Mouse (Mus musculus) mouse trophoblast stem cell (cell line): ENCODE results near the gene Scn10a.

Experiments
- in situ Hi-C, 2 experiments: fragments of 300-500 bp; cut with MseI, MboI; formaldehyde crosslinking; loops; 2 replicates in 1 of 2; 3 replicates in 1 of 2; pipeline ENCODE4 v1.15.1; 2025

Scn10a gene

DNA sequence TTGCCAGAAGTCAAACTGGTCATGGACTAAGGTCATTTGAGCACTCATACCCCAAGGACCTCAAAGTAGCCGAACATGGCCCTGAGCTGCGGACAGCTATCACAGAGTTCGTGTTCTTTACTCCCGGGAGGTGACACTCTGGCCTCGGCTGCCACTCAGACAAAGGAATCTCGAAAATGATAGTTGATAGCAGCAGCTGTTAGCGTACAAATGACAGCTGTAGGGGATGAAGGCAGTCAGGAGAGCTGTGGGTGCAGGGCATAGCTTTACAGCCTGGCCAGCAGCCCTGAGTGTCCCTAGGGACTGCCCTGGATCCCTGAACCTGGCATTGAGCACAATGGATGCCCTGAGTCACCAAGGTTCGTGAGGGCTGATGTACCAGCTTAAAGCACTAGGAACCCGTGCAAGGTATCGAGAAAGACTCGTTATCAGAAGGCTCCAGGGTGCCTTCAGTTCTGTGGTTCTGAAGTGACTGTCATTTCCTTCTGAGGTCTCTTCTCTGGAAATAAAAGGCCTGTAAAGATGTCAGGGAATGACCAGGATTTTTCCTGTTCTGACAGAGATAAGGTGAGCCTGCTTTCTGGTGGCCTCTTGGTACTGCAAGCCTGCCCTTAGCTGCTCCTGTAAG is 84.8 kb downstream of the Scn10a start:
- in situ Hi-C loops: no loop called here

DNA sequence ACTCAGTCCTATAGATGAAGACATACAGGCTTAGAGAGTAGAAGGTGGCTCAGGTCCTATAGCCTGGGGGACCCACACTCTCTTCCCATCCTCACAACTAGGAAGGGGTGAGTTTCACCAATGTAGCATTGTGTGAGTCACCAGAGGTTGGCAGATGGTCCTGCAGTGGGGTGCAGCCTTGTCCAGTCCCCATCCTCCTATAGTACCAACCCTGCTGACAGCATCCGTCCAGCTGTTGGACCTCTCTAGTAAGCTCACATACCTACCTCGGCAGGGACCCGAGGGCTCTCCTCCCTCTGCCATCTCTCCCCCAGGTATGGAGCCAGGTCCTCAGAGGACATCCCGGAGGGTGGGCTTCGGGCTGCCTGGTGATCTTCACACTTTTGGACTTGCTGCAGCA is 85.6 kb downstream of the Scn10a start:
- in situ Hi-C loops: no loop called here

DNA sequence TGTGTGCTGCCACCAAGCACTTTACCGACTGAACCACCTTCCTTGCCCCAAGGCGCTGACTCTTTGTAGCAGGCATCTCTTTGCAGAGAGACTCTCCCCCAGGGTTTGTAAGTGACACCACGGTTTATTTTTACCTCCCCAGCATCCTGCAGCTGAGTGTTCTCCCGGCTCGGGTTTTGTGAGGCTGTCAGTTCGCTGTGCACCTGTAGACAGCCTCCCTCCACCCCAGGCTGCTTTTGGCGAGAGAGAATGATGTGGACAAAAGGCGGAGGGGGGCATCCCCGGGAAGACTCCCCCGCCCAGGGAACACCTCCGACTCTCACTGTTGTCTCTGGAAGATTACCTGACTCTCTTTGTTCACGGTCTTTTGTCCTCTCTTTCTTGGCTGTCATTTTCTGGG is 86.3 kb downstream of the Scn10a start:
- in situ Hi-C loops: no loop called here

DNA sequence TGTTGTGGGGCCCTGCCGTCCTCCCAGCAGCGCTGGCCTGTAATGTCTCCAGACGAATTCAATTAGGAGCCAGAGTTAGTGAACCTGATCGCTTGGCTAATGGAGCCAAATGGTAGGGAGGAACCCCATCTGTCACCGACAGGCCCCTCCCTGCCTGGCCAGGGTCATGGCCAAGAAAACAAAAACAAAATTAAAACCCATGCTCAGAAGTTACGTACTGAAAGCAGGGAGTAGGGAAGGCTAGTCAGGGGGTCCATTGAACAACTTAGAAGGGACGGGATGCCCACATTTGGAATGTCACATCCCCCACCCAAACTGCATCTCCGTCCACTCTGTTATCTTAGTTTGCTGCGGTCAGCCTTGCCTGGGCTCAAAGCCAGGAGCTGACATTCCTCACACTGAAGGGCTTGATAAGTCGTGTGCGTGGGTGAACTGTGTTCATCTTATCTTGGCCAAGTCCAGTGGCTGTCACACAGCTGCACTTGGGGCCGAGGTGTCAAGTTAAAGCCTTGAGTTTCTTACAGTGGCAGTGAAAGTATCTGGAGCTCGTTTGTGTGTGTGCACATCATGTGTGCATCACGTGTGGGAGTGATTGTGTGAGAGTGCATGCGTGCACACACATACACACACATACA is 87.1 kb downstream of the Scn10a start:
- in situ Hi-C loops: no loop called here

DNA sequence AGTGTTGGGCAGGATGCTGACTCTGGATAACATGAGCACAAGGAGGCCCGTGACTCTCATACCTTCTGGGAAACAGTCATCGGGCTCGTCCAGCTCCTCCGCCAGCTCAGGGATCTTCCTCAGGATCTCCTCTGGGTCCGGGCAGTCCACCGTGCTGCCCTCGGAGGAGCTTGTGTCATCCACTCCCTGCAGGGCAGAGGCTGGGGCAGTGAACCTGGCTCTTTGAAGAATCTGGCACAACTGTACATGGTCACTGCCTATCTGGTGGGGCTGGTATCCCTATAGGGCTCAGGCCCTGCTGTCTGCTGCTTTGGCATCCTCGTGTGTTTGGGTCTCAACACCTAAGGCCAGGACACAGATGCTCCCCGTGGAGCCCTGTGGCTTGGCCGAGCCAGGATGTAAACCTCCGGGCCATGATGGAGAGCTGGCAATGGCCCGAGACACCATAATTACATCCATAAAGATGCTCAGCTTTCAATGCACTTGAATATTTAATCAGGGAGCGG is 87.7 kb downstream of the Scn10a start:
- in situ Hi-C loops: no loop called here

DNA sequence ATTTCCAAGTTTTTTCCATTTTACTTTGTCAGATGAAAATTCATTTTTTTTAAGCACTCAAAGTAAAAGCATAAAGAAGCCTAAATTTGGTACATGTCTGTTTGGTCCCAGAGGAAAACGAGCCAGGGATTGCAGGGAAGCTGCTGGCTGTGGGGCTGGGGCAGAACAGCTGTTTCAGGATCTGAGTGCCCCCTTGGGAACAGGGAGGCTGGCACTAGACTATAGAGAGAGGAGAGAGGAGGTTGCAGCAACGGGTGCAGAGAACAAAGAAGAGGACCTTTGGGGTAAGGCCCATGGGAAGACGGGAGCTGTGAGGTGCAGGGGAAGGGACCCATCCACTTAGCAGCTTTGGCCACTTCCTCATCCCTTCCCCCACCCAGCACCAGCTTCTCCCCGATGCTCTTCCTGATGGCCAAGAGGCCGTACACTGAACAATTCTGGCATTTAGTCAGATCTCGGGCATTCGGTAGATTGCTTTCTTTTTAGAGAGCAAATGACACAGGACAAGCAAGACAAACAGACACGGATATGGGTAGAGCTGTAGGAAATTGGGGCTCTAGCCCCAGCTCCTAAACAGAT is 90.3 kb downstream of the Scn10a start:
- in situ Hi-C loops: no loop called here

DNA sequence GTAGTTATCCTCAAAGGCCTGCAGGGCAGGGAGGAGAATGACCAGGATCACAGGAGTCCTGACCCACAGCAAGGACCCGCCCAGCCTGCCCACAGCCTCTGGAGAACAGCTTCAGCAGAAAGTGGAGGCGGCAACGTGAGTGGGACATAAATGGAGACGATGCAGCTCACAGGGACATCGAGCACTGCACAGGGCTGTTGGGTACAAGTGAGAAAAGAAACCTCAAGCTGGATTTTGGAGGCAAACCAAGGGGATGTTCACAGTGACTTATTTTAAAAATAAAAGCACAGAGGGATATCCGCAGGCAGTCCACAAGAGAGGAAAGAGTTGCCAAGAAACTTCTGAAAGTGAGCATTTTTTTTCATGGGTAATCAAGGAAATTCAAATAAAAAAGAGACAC is 91.9 kb downstream of the Scn10a start:
- in situ Hi-C loops: no loop called here

DNA sequence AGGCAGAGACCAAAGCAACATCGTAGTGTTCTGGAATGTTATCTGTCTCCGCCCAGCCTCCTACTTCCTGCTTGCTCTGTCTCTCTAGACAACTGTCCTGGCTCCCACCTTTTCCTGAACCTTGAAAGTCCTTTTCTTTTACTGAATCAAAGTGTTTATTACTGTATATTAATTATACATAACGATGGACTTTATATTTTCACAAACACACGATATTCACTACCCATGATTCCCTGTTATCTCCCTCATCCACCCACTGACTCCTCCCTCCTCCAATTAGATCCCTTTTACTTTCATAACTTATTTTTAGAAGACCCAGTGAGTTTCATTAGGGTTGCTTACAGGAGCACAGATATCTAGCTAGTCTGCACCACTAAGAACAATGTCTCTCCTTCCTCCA is 95.0 kb downstream of the Scn10a start:
- in situ Hi-C loops: no loop called here

DNA sequence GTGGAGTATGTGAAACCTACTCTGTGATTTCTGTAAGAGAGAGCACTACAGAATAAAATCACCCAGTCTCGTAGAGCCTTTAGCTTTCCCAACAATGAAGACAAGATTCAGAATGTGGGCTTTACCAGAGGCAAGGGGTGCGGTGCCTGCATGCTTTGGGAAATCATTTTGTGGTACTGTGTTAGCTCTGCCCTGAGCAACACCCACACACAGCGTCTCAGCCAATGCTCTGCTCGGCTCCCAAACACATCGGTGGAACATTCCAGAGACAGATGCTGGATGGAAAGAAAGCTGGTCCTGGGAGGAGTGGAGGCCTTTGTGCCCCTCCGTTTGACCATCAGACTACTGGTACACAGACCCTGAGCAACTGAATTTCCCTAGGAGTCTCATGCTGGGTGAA is 104.3 kb downstream of the Scn10a start:
- in situ Hi-C loops: no loop called here

DNA sequence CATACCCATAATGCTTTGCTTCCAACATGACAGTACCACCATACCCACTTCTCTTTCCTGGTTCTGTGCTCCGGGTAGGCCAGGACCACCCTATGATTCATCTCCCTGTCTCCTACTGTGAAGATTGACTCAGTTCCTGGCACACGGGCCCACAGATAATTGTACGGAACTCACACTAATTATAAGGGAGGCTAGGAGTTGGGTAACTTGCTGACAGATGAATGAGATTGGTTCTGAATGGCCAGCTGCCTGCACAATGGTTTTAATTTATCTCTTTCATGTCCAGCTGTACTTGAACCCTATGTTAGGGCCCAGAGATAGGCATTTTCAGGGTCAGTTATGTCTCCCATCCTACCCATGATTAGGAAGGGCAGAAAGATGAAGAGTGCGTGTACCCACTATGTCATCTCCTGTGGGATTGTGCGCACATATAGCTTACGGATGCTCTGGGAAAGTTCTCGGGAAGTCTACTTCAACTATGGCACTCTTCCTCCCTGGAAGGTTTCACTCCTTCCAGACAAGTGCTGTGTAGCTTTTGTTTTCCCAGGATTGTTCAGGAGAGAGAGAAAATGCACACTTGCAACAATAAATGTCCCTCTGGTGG is 108.5 kb downstream of the Scn10a start:
- in situ Hi-C loops: no loop called here

DNA sequence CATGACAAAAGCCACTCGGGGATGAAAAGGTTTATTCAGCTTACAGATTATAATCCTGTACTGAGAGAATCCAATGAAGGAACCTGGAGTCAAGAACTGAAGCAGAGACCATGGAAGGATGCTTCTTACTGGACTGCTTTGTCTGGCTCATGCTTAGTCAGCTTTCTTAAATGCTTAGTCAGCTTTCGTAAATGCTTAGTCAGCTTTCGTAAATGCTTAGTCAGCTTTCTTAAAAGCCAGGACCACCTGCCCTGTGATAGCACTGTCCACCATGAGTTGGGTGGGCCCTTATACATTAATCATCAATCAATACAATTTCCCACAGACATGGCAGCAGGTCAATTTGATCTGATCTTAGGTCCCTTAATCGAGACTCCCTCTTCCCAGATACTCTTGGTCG is 112.2 kb downstream of the Scn10a start:
- in situ Hi-C loops: no loop called here

DNA sequence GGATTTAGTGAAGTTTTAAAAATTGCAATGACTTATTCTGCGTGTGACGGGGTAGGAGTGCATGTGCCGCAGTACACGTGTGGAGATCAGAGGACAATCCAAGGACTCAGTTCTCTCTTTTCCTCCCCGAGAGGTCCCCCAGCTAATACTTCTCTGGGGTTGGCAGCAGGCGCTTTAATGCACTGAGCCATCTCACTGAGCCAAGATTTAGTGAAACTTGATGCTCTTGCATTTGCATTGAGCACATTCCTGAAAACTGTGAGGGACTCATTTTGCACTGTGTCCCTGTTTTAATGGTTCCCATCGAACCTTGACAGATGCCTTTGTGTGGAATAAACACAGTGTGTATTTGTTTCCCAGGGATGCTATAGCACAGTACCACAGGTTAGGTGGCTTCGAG is 114.5 kb downstream of the Scn10a start:
- in situ Hi-C loops: no loop called here

DNA sequence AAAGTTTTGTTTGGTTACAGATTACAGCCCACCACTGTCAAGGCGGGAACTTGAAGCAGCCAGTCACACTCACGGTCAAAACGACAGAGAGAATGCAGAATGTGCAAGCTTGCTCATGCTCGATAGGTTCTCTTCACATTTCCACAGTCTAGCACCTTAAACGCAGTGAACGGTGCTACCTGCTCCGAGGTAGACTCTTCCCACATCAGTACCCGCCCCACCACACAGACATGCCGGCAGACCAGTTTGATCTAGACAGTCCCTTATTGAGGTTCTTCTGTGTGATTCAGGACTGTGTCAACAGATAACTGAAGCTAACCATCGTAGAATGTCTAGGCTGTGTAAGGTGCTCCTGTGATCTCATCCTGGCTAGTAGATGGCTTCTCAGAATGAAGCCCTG is 120.6 kb downstream of the Scn10a start:
- in situ Hi-C loops: no loop called here

DNA sequence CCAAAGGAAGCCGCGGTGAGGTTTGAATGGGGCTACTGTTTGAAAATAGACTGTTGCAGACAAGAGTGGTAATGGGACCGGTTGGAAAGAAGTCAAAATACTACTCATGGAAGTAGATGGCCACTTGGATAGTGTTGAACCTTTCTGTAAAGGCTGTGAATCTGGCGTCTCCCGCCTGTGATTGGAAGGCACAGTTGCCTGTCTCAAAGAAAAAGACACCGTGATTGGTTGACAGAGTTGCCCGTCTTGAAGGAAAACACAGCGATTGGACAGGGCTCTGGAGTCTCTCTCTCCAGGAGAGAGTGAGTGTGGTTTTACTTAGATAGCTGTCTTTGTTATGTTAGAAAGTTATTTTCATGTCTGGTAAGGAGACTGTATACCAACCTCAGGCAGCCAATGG is 121.8 kb downstream of the Scn10a start:
- in situ Hi-C loops: no loop called here

DNA sequence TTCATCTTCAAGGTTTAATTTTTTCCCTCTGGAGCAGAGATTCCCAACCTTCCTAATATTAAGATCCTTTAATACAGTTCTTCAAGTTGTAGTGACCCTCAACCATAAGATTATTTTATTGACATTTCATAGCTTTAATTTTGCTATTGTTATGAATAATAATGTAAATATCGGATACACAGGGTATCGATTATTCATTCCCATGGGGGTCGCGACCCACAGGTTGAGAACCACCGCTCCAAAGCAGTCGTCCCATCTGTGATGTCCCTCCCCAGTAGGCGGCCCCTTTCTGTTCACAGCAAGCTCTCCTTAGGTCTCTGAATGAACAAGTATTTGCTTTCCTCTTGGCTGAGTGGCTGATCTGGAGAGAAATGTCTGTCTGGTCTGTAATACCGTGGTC is 129.5 kb downstream of the Scn10a start:
- in situ Hi-C loops: no loop called here

DNA sequence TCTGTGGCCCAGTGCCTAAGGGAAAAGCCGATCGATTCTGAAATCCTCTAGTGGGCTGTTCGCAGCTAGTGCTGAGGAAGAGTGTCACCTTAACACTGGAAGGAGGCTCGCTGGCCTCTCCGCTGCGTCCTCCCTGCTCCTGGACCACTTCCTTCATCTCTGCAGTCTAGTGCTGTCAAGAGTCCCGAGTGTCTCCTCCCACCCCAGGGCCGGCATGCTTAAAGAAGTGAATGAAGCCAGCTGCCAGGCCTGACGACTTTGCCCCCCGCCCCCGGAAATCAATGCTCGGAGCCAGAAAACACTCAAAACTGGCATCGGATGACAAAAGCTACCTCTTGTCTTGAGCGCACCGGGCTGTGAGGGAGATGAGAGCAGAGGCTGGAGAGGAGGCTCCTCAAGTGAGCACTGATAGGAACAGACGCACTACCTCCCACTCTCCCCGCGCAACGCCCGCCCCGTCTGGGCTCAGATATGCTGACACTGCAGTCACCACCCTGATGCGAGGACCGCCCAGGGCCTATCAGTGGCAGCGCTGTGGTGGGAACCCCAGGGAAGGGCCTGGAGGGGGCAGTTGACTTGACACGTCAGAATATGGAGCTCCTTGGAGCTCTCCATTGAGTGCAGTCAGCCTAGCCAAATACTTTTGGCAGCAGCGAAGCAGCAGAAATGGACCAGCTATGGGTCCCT is 130.2 kb downstream of the Scn10a start:
- in situ Hi-C loops: no loop called here

DNA sequence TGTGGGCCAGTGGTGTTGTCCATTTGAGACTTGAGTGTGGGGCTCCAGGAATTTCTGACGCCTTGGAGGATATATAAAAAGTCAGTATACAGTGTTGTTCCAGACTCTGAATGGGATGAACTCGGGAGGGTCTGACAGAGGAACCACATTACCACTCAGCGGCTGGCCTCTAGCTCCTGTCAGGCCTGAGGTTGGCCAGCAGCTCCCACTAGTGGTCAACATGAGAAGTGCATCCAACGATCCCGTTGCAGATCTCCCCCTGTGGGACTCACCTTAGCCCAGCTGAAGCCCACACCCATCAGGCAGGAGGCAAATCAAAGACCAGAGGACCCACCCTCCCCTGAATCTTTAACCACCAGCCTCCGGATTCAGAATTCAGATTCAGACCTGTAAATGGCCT is 138.5 kb downstream of the Scn10a start:
- in situ Hi-C loops: loop anchor here in 1 of 2 experiments (5.0 kb wide), 1 partner anchor 118 kb away; no protein-coding TSS in a partner anchor

DNA sequence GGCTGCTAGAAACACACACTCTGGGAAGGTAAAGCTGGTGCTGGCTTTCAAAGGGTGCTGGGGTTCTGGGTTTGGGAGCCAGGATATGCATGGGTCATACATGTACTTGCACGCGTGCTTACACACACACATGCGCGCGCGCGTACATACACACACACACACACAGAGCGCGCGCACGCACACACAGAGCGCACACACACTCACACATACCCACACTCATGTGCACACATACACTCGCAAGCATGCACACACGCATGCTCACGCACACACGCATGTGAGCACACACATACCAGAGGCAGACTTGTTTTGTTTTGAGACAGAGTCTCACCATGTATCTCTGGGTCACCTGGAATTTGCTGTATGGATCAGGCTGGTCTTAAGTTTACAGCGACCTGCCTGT is 138.9 kb downstream of the Scn10a start:
- in situ Hi-C loops: loop anchor here in 1 of 2 experiments (5.0 kb wide), 1 partner anchor 118 kb away; no protein-coding TSS in a partner anchor

DNA sequence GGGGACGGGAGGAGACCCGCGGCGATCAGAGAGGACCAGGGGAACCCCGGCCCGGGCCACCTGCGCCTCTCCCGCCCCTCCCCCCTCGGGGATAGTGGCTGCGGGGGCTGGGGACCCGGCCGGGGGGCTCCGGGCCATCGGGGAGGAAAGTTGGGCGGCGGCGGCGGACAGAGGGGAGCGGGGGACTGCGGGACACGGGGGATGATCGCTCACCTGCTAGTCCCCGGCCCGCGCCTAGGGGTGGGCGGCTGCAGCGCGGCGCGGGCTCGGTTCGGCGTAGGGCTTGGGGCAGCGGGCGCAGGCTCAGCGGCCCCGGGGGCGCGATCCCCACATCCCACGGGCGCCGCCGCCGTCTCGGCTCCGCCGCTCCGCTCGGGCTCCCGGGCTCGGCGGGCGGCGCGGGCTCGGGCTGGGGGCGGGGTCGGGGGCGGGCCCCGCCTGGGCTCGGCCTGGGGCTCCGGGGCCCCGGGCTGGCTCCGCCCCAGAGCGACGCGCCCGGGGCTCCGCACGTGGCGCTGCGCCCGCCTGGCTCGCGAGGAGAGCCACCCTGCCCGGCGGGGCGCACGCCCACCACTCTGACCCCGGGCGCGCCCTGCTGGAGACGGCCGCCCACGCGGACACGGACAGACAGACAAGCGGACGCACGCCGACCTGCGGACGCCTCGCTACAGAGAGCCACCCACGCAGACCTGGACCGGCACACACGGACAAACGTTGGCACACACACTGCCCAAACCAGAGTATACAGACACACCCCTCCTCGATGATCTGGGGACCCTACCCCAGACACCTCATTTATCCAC is 140.3 kb downstream of the Scn10a start, which contains the start of gene Scn5a:
TSS of gene Scn5a (minus strand) at position 381 of the 803 bp plus-strand sequence.
- in situ Hi-C loops: loop anchor here in 1 of 2 experiments (5.0 kb wide), 1 partner anchor 117 kb away; no protein-coding TSS in a partner anchor

DNA sequence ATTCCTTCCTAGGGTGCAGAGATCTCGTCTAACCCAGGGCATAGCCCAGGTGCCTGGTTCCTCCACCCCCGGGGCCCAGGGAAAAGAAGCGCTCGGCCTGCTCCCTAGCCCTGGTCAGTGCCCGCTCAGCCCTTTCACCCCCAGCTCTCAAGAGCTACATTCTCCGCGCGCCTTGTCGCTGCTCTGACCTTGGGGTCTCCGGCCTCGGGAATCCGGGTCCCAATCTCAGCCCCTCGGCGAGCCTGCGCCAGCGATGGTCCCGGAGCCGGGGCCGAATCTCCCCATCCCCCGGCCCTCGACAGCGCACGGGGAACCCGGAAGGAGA is 140.8 kb downstream of the Scn10a start:
- in situ Hi-C loops: loop anchor here in 1 of 2 experiments (5.0 kb wide), 1 partner anchor 116 kb away; no protein-coding TSS in a partner anchor

DNA sequence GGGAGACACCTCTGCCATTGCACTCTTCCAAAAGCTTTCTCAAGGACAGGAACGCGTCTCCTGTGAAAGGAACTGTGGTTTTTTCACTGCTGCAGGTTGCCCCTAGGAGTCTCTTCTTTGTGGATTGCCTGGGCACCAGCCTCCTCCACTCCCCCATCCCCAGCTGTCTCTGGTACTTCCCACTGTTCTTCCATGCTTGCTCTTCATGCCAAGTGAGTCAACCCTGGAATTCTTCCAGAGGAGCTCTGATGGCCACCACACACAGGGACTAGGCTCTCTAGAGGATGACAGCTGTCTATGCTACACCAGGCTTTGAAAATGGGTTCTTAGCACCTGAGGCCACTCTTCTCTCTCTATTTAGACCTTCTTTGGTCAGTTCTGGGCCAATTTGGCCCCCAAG is 142.1 kb downstream of the Scn10a start:
- in situ Hi-C loops: loop anchor here in 1 of 2 experiments (5.0 kb wide), 1 partner anchor 115 kb away; no protein-coding TSS in a partner anchor
